Mouse (Mus musculus): ENCODE data around the gene Cdkl3. TPM values are rescaled to one million over a fixed set of nuclear protein-coding genes. Genes with fewer than 3 reads are reported as not detected.
A peak's percentile ranks its signal among the peaks of the same experiment; 100 is the strongest.

Gene Cdkl3
- polyA plus RNA-seq, 1 experiment from 2014 or later: 17.5 TPM

- no peak overlapping the region for H3K9ac ChIP-seq
- no peaks in the 10 kb centered on the region for H3K9me3 ChIP-seq (replicated peaks)
- no peak overlapping the region for H3K4me2 ChIP-seq (replicated peaks)
- H3K4me3 ChIP-seq: no peak overlapping the region
- H3K27ac ChIP-seq: no peak overlapping the region
- no peak for ATAC-seq (ENCODE audit: low FRiP score)
- 10% methylated on average over 5 of the region's 5 CpGs for WGBS
- H3K36me3 ChIP-seq: no peaks in the 10 kb centered on the region
- H3K27me3 ChIP-seq: no peaks in the 10 kb centered on the region
- no peaks in the 10 kb centered on the region for H3K4me1 ChIP-seq
These were observed 61.8 kb downstream of the Cdkl3 start for GRCm38 (mm10) chr11:52065841-52066240.

GRCm38 (mm10) chr11:52071768-52072167 is 67.7 kb downstream of the Cdkl3 start:
- ATAC-seq (ENCODE audit: low FRiP score): no peak
- H3K9ac ChIP-seq: no peak overlapping the region
- H3K9me3 ChIP-seq (replicated peaks): no peaks in the 10 kb centered on the region
- no peak overlapping the region for H3K4me3 ChIP-seq
- H3K27ac ChIP-seq: no peak overlapping the region
- 88% methylated on average over 10 of the region's 10 CpGs for WGBS
- no peaks in the 10 kb centered on the region for H3K4me1 ChIP-seq
- no peak overlapping the region for H3K4me2 ChIP-seq (replicated peaks)
- H3K27me3 ChIP-seq: no peaks in the 10 kb centered on the region
- H3K36me3 ChIP-seq: no peaks in the 10 kb centered on the region

GRCm38 (mm10) chr11:52073528-52074170 is 69.6 kb downstream of the Cdkl3 start:
- no peaks in the 10 kb centered on the region for H3K27me3 ChIP-seq
- H3K4me2 ChIP-seq (replicated peaks): no peak overlapping the region
- no peaks in the 10 kb centered on the region for H3K36me3 ChIP-seq
- H3K4me3 ChIP-seq: no peak overlapping the region
- H3K9me3 ChIP-seq (replicated peaks): no peaks in the 10 kb centered on the region
- H3K4me1 ChIP-seq: no peaks in the 10 kb centered on the region
- H3K27ac ChIP-seq: no peak overlapping the region
- no peak overlapping the region for H3K9ac ChIP-seq
- no peak for ATAC-seq (ENCODE audit: low FRiP score)
- WGBS: 75% methylated on average over 8 of the region's 8 CpGs

GRCm38 (mm10) chr11:52074626-52075470 is 70.8 kb downstream of the Cdkl3 start:
- no peaks in the 10 kb centered on the region for H3K9me3 ChIP-seq (replicated peaks)
- ATAC-seq (ENCODE audit: low FRiP score): no peak
- no peak overlapping the region for H3K9ac ChIP-seq
- no peaks in the 10 kb centered on the region for H3K27me3 ChIP-seq
- no peak overlapping the region for H3K4me3 ChIP-seq
- H3K4me1 ChIP-seq: peaks cover under 1% of the 10 kb centered on the region; the same call in 1 of the 2 replicates
- no peak overlapping the region for H3K27ac ChIP-seq
- no peaks in the 10 kb centered on the region for H3K36me3 ChIP-seq
- WGBS: 75% methylated on average over 14 of the region's 14 CpGs
- H3K4me2 ChIP-seq (replicated peaks): no peak overlapping the region

- no peak overlapping the region for H3K4me3 ChIP-seq
- H3K27ac ChIP-seq: no peak overlapping the region
- no peaks in the 10 kb centered on the region for H3K27me3 ChIP-seq
- no peaks in the 10 kb centered on the region for H3K36me3 ChIP-seq
- H3K4me1 ChIP-seq: peaks cover 5% of the 10 kb centered on the region
- no peak overlapping the region for H3K9ac ChIP-seq
- no peak overlapping the region for H3K4me2 ChIP-seq (replicated peaks)
- WGBS: 73% methylated on average over 19 of the region's 19 CpGs
- ATAC-seq (ENCODE audit: low FRiP score): no peak
- H3K9me3 ChIP-seq (replicated peaks): no peaks in the 10 kb centered on the region
These were observed 72.0 kb downstream of the Cdkl3 start for GRCm38 (mm10) chr11:52075794-52076633.

- H3K4me3 ChIP-seq: no peak overlapping the region
- no peaks in the 10 kb centered on the region for H3K9me3 ChIP-seq (replicated peaks)
- H3K36me3 ChIP-seq: no peaks in the 10 kb centered on the region
- 82% methylated on average over 6 of the region's 6 CpGs for WGBS
- no peak overlapping the region for H3K9ac ChIP-seq
- no peak overlapping the region for H3K4me2 ChIP-seq (replicated peaks)
- H3K27ac ChIP-seq: no peak overlapping the region
- H3K27me3 ChIP-seq: no peaks in the 10 kb centered on the region
- peaks cover 5% of the 10 kb centered on the region for H3K4me1 ChIP-seq
- no peak for ATAC-seq (ENCODE audit: low FRiP score)
These were observed 72.8 kb downstream of the Cdkl3 start for GRCm38 (mm10) chr11:52076742-52077352.

GRCm38 (mm10) chr11:52077939-52078338 is 73.9 kb downstream of the Cdkl3 start:
- 80% methylated on average over 4 of the region's 4 CpGs for WGBS
- ATAC-seq (ENCODE audit: low FRiP score): no peak
- no peak overlapping the region for H3K4me2 ChIP-seq (replicated peaks)

GRCm38 (mm10) chr11:52079978-52080377 is 76.0 kb downstream of the Cdkl3 start:
- Histone ChIP-seq H3K27ac (no peak overlapping the region), H3K4me2 (replicated peaks) (no peak overlapping the region), H3K36me3 (no peaks in the 10 kb centered on the region), H3K4me1 (peaks cover 5% of the 10 kb centered on the region), H3K27me3 (peaks cover 2% of the 10 kb centered on the region; the same call in 1 of the 2 replicates), H3K9me3 (replicated peaks) (no peaks in the 10 kb centered on the region), H3K9ac (no peak overlapping the region), H3K4me3 (no peak overlapping the region)
- 9% methylated on average over 5 of the region's 5 CpGs for WGBS
- no peak for ATAC-seq (ENCODE audit: low FRiP score)

More at GRCm38 (mm10) chr11:52077939-52078338, 73.9 kb downstream of the Cdkl3 start:
- H3K27me3 ChIP-seq: no peaks in the 10 kb centered on the region
- no peak overlapping the region for H3K27ac ChIP-seq
- H3K9ac ChIP-seq: no peak overlapping the region
- peaks cover 5% of the 10 kb centered on the region for H3K4me1 ChIP-seq
- no peaks in the 10 kb centered on the region for H3K9me3 ChIP-seq (replicated peaks)
- H3K4me3 ChIP-seq: no peak overlapping the region
- no peaks in the 10 kb centered on the region for H3K36me3 ChIP-seq

- no peaks in the 10 kb centered on the region for H3K36me3 ChIP-seq
- no peak overlapping the region for H3K9ac ChIP-seq
- H3K4me1 ChIP-seq: peaks cover 5% of the 10 kb centered on the region
- no peaks in the 10 kb centered on the region for H3K9me3 ChIP-seq (replicated peaks)
- no peak overlapping the region for H3K4me2 ChIP-seq (replicated peaks)
- no peak overlapping the region for H3K27ac ChIP-seq
- WGBS: 88% methylated on average over 2 of the region's 2 CpGs
- H3K27me3 ChIP-seq: peaks cover 2% of the 10 kb centered on the region; the same call in 1 of the 2 replicates
- ATAC-seq (ENCODE audit: low FRiP score): no peak
- H3K4me3 ChIP-seq: no peak overlapping the region
These were observed 76.6 kb downstream of the Cdkl3 start for GRCm38 (mm10) chr11:52080656-52081055.

- Histone ChIP-seq H3K4me3 (no peak overlapping the region), H3K4me2 (replicated peaks) (peak overlapping the region; percentile 11; the same call in 1 of the 2 replicates), H3K9me3 (replicated peaks) (no peaks in the 10 kb centered on the region), H3K4me1 (0 out of 2 replicates have a peak, but pooled peaks cover 5% of the 10 kb centered on the region), H3K9ac (no peak overlapping the region), H3K36me3 (no peaks in the 10 kb centered on the region), H3K27ac (peak overlapping the region; percentile 36; the same call in 1 of the 2 replicates), H3K27me3 (peaks cover 2% of the 10 kb centered on the region; the same call in 1 of the 2 replicates)
- WGBS: 62% methylated on average over 4 of the region's 4 CpGs
- ATAC-seq (ENCODE audit: low FRiP score): no peak
These were observed 81.8 kb downstream of the Cdkl3 start for GRCm38 (mm10) chr11:52085857-52086203.

GRCm38 (mm10) chr11:52086204-52086864 is 82.3 kb downstream of the Cdkl3 start:
- Histone ChIP-seq H3K36me3 (no peaks in the 10 kb centered on the region), H3K27ac (peak overlapping the region; percentile 36; the same call in 1 of the 2 replicates), H3K4me2 (replicated peaks) (peak overlapping the region; percentile 11; the same call in 1 of the 2 replicates), H3K27me3 (peaks cover 2% of the 10 kb centered on the region; the same call in 1 of the 2 replicates), H3K4me1 (0 out of 2 replicates have a peak, but pooled peaks cover 5% of the 10 kb centered on the region), H3K9me3 (replicated peaks) (no peaks in the 10 kb centered on the region), H3K4me3 (no peak overlapping the region), H3K9ac (no peak overlapping the region)
- peak; percentile 73; the same call in 1 of the 2 replicates for ATAC-seq (ENCODE audit: low FRiP score)
- WGBS: 45% methylated on average over 9 of the region's 9 CpGs

All from hindbrain, embryonic 12.5 days (tissue).